Mouse (Mus musculus) heart, adult 2 months (tissue): ENCODE results near the gene Fgf22. TPM values are rescaled to one million over a fixed set of nuclear protein-coding genes. Genes with fewer than 3 reads are reported as not detected.

Experiments
- DNase-seq, 2 experiments: peaks; one replicate each; pipeline ENCODE4 v3.0.0; 2021
- H3K27ac ChIP-seq: fragments of 200-600 bp; 2 replicates; pipeline ENCODE4 v1.8.1; 2022
- H3K27me3 ChIP-seq: fragments of 200-500 bp; 2 replicates; pipeline ENCODE4 v1.6.1; 2012; ENCODE audit warnings: mild to moderate bottlenecking, low read length, inconsistent platforms, mixed read lengths; ENCODE audit not compliant: control insufficient read depth, insufficient read depth
- H3K36me3 ChIP-seq: fragments of 200-500 bp; 2 replicates; pipeline ENCODE4 v1.6.1; 2012; ENCODE audit warnings: low read length, inconsistent platforms; ENCODE audit not compliant: control insufficient read depth, insufficient read depth
- H3K4me1 ChIP-seq: fragments of 200-500 bp; 2 replicates; pipeline ENCODE4 v1.6.1; 2011; ENCODE audit warnings: low read length; ENCODE audit not compliant: control insufficient read depth, insufficient read depth
- H3K4me3 ChIP-seq: fragments of 200-600 bp; 2 replicates; pipeline ENCODE4 v1.8.1; 2022
- H3K79me2 ChIP-seq: fragments of 200-500 bp; replicated peaks from 2 replicates; pipeline ENCODE4 v1.6.1; 2012; ENCODE audit warnings: mild to moderate bottlenecking, inconsistent platforms, low read length, moderate library complexity, mixed read lengths; ENCODE audit not compliant: control insufficient read depth, insufficient read depth
- H3K9ac ChIP-seq: fragments of 200-500 bp; 2 replicates; pipeline ENCODE4 v1.6.1; 2012; ENCODE audit warnings: low read depth, mild to moderate bottlenecking, control low read depth, inconsistent platforms, low read length, mixed read lengths
- CTCF ChIP-seq: fragments of 200-600 bp; IDR thresholded peaks from 2 replicates; pipeline ENCODE4 v1.8.1; 2022; ENCODE audit warnings: antibody characterized with exemption, mild to moderate bottlenecking, moderate library complexity
- EP300 ChIP-seq: fragments of 200-500 bp; IDR thresholded peaks from 2 replicates; pipeline ENCODE4 v1.6.1; 2011; ENCODE audit warnings: low read depth, low read length, control low read depth; ENCODE audit not compliant: insufficient read depth
- POLR2A ChIP-seq: fragments of 200-500 bp; IDR thresholded peaks from 2 replicates; pipeline ENCODE4 v1.6.1; 2011; ENCODE audit warnings: mild to moderate bottlenecking, low read depth, low read length, control low read depth; ENCODE audit not compliant: insufficient read depth
- WGBS: fragments of 180-500 bp; shearing (Covaris S2); methylation state at CpG from one replicate; pipeline ENCODE4 v1.1.7; 2018; 5-methylcytosine and 5-hydroxymethylcytosine counted together
- intact Hi-C: fragments of 180-260 bp; cut with DNase I; formaldehyde crosslinking; loops from one replicate; pipeline ENCODE4 v1.15.1; 2025
- polyA plus RNA-seq: library from polyadenylated mRNA; depleted of rRNA; stranded (reverse); fragments of >200 nt; gene quantifications from 2 replicates; pipeline ENCODE4 v1.2.3, GENCODE M21; 2012
- total RNA-seq, 2 experiments: library from RNA; stranded (reverse); gene quantifications; 2 replicates each; pipeline ENCODE4 v1.2.3; 2021

Gene Fgf22
- total and polyA plus RNA-seq, 3 experiments = not detected

DNA sequence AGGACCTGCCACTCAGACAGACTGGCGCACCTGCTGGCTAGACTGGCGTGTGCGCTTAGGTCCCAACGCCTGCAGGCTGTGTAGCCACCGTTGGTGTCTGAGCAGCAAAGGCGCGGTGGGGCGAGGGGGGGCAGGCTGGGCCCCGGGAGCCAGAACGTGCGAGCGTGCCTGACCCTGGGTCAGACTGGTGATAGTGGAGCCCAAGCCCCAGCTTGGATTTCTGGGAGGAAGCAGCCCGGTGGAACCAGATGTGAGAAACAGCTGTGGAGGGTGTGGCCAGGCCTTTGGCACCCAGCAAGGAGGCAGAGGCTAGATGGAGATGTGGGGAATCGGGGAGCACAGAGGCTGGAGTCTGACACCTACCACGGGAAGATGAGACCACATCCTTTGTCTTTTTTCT is 42.5 kb downstream of the Fgf22 start:
- H3K79me2 ChIP-seq = no peaks in the 10 kb centered on the region
- intact Hi-C loops = loop anchor here (1.0 kb wide), 1 partner anchor 8 kb away; no protein-coding TSS in a partner anchor
- TF ChIP-seq POLR2A (0 out of 2 replicates have a peak, but pooled peaks have one; percentile 18), CTCF (no peak), EP300 (peak; percentile 38; the same call in 1 of the 2 replicates)
- H3K36me3 ChIP-seq = peaks cover 3% of the 10 kb centered on the region; the same call in 1 of the 2 replicates
- H3K4me1 ChIP-seq = peaks cover 23% of the 10 kb centered on the region
- peak; percentile 80 to 83 for DNase-seq
- H3K4me3 ChIP-seq = no peak overlapping the region
- peak overlapping the region; percentile 9; the same call in 1 of the 2 replicates for H3K9ac ChIP-seq
- H3K27me3 ChIP-seq = no peaks in the 10 kb centered on the region
- WGBS = 25% methylated on average over 15 of the region's 15 CpGs
- peak overlapping the region; percentile 42 for H3K27ac ChIP-seq

- TF ChIP-seq POLR2A (no peak), EP300 (no peak), CTCF (no peak)
- Histone ChIP-seq H3K4me3 (no peak overlapping the region), H3K36me3 (peaks cover 6% of the 10 kb centered on the region; the same call in 1 of the 2 replicates), H3K4me1 (peaks cover 24% of the 10 kb centered on the region), H3K27me3 (no peaks in the 10 kb centered on the region), H3K79me2 (no peaks in the 10 kb centered on the region), H3K27ac (peak overlapping the region; percentile 42), H3K9ac (no peak overlapping the region)
- 79% methylated on average over 12 of the region's 12 CpGs for WGBS
- intact Hi-C loops = no loop called here
- DNase-seq = peak in 1 of 2 experiments; percentile 52
Measured at GRCm38 (mm10) chr10:79798289-79798928, 43.5 kb downstream of the Fgf22 start.

DNA sequence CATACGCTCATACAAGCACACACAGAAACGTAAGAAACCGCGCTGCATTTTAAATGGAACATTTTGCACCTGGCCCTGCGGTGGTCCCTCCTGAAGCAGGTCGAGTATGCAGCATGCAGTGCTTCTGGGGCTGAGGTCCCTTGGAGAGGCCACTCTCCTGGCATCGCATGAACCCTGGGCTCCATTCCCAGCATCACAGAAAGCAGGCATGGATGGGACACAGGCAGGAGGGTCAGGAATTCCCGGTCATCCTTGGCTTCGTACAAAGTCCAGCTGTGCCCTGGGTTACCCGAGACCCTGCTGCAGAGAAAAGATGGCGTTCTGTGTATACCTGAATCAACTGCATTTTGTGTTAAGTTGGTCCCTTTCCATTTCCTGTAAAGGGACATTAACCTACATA is 45.6 kb downstream of the Fgf22 start:
- intact Hi-C loops = no loop called here
- WGBS = 76% methylated on average over 11 of the region's 11 CpGs

DNA sequence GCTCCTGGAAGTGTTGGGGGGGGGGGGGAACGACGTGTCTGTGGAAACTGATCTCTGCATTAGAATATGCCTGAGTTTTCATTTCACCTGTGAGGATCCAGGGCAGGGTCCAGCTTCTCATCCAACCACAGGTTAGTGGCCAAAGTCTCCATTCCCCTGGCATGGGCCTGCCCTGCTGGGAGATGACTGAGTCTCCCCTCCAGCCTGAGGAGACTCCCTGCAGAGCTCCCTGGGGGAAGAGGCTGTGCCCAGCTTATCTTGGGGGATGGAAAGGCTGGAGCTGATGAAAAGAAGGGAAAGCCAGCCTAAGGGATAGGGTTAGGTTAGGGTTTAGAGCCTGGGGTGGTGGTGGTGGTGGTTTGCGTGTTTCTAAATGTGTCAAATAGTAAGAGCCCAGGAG is 47.0 kb downstream of the Fgf22 start:
- TF ChIP-seq EP300 (no peak), POLR2A (no peak), CTCF (no peak)
- peak overlapping the region; percentile 72 for H3K27ac ChIP-seq

More for the DNA sequence above, 45.6 kb downstream of the Fgf22 start:
- Histone ChIP-seq H3K27me3 (no peaks in the 10 kb centered on the region), H3K36me3 (peaks cover 3% of the 10 kb centered on the region; the same call in 1 of the 2 replicates), H3K9ac (no peak overlapping the region), H3K27ac (no peak overlapping the region), H3K4me3 (no peak overlapping the region), H3K4me1 (peaks cover 25% of the 10 kb centered on the region), H3K79me2 (no peaks in the 10 kb centered on the region)
- TF ChIP-seq CTCF = no peak
- no peak for TF ChIP-seq EP300
- no peak for TF ChIP-seq POLR2A
- DNase-seq = peak in 1 of 2 experiments; percentile 29

GRCm38 (mm10) chr10:79802331-79802971 is 47.6 kb downstream of the Fgf22 start:
- intact Hi-C loops = no loop called here
- TF ChIP-seq POLR2A (0 out of 2 replicates have a peak, but pooled peaks have one; percentile 45), CTCF (no peak), EP300 (no peak)
- peak overlapping the region; percentile 55 for H3K9ac ChIP-seq
- no peaks in the 10 kb centered on the region for H3K27me3 ChIP-seq
- no peak overlapping the region for H3K4me3 ChIP-seq
- peaks cover 24% of the 10 kb centered on the region for H3K4me1 ChIP-seq
- no peaks in the 10 kb centered on the region for H3K79me2 ChIP-seq
- H3K36me3 ChIP-seq = peaks cover 3% of the 10 kb centered on the region; the same call in 1 of the 2 replicates
- WGBS = 36% methylated on average over 11 of the region's 11 CpGs
- peak; percentile 74 to 84 for DNase-seq
- peak overlapping the region; percentile 72 for H3K27ac ChIP-seq

More for the DNA sequence above, 47.0 kb downstream of the Fgf22 start:
- DNase-seq = no peak
- Histone ChIP-seq H3K9ac (peak overlapping the region; percentile 55), H3K27me3 (no peaks in the 10 kb centered on the region), H3K36me3 (peaks cover 3% of the 10 kb centered on the region; the same call in 1 of the 2 replicates), H3K4me1 (peaks cover 24% of the 10 kb centered on the region), H3K4me3 (no peak overlapping the region), H3K79me2 (no peaks in the 10 kb centered on the region)
- intact Hi-C loops = no loop called here
- WGBS = 41% methylated on average over 3 of the region's 3 CpGs
